Mouse (Mus musculus): ENCODE data around the gene Ccdc36.

Gene Ccdc36

DNA sequence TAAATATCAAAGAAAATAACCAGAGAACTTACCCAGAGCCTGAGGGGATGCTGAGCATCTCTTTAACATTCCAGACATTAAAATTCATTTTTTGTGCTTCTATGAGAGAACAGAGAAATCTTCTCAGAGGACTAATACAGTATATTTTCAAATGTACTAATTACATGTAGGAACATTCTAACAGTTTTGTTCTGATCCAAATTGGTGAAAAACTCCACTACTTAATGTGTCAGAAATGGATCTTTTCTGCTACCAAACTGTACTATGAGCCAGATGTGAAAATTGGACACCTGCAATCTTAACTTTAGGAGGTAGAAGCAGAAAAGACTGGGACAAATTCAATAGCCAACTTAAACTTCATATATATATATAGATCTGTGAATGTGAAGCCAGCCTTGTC lies at the start of gene Ccdc36:
Gene Ccdc36, minus strand, starts transcription at position 101 of the 400 bp plus-strand sequence.
- DNase-seq: no peak

- DNase-seq: no peak
Measured at GRCm38 (mm10) chr9:108474528-108474927, 46.2 kb upstream of the Ccdc36 start.

DNA sequence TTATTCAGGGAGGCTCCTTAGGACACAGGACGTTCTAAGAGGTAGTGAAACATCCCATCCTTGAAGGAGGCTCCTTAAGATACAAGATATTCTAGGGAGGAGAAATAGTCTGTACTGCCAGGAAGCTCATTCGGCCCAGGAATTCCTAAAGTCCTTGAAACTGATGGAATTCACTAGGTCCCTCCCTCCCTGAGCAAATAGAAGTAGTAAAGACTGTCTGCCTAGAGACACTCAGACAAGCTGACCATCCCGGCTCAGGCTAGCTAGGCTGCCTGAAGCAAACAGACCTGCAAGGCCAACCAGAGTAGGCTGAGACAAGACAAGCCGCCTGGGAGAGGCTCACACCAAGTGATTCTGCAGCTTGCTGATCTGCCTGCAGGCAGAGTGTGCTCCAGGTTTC lies 41.6 kb upstream of the Ccdc36 start:
- DNase-seq: no peak

GRCm38 (mm10) chr9:108469430-108469829 lies 41.1 kb upstream of the Ccdc36 start:
- DNase-seq: no peak

GRCm38 (mm10) chr9:108466219-108466618 lies 37.9 kb upstream of the Ccdc36 start:
- DNase-seq: no peak

- no peak for DNase-seq
Measured at GRCm38 (mm10) chr9:108463713-108464112, 35.4 kb upstream of the Ccdc36 start.

DNA sequence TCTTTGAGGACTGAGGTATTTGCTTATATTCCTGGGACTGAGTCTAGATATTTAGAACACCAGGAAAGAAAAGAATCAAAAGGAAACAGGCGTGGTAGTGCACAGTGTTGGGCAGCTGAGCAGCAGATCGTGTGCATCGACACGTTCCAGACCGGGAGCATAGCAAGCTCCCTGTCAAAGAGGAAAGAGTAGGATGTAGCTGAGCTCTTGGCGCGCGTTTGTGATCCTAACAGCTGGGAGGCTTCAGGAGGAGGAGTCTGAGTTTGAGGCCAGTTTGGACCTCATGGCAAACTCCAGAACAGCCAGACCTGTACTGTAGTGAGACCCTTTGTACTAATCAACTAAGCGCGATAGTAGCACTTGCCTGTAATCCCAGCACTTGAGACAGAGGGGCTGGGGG lies 33.9 kb upstream of the Ccdc36 start:
- DNase-seq: no peak

GRCm38 (mm10) chr9:108461675-108462074 lies 33.4 kb upstream of the Ccdc36 start:
- DNase-seq: no peak

DNA sequence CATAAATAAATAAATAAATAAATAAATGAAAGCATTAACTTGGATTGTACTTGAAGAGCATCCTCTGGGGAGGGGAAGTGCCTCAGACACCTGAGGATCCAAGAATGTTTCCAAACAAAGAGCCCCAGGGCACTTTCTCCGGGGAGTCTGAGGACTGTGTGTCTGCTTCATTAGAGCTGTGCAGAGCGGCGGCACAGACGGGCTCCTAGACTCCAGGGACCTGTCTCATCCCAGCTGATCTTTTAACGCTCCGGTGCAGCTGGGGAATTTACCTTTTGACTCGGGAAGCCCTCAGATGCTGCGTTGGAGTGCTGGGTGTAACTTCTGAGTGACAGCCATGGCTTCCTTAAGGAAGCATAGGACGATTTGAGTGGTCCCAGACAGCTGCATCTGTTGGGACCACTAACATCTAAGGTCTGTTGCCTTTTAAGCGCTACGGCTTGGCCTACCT lies 32.9 kb upstream of the Ccdc36 start, which contains the start of gene Klhdc8b:
Gene Klhdc8b, minus strand, starts transcription at position 401 of the 451 bp plus-strand sequence.
- DNase-seq: no peak

GRCm38 (mm10) chr9:108460319-108461178 lies 32.3 kb upstream of the Ccdc36 start, which contains the start of gene Ccdc71:
TSS of gene Ccdc71 (plus strand) at chr9:108460527.
- peak; percentile 89 for DNase-seq

DNA sequence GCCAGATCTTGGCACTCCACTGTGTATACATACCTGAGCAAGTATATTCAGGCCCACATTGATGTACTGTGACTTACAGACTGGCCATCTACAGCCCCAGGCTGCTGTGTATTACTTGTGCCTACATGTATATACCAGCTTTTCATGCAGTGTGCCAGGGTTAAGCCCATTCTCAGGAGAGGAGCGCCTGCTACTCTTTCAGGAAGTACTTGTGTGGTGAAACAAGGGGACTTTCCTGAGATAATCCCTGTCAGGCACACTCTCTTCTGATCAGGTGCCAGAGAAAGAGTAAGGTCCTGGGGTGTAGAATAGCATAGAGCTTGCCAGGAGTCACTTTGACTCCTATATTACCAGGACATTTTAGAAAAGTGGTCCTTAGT lies 31.6 kb upstream of the Ccdc36 start:
- no peak for DNase-seq

DNA sequence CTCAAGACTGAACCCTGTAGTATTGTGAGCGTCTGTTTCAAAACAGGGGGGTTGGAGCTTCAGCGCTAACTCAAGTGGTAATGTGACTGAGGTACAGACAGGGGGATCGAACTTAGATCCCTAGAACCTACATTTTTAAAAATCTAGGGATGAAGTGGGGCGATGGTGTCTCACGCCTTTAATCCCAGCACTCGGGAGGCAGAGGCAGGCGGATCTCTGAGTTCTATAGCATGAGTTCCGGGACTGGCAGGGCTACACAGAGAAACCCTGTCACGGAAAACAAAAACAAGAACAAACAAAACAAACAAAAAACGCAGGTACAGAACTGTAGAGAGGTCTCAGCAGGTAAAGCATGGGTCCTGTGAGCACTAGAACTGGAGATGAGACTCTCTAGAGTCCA lies 28.7 kb upstream of the Ccdc36 start:
- DNase-seq: no peak

GRCm38 (mm10) chr9:108455747-108456571 lies 27.7 kb upstream of the Ccdc36 start:
- no peak for DNase-seq

GRCm38 (mm10) chr9:108454429-108454828 lies 26.1 kb upstream of the Ccdc36 start:
- DNase-seq: no peak

GRCm38 (mm10) chr9:108453458-108453857 lies 25.2 kb upstream of the Ccdc36 start:
- peak; percentile 58 for DNase-seq

DNA sequence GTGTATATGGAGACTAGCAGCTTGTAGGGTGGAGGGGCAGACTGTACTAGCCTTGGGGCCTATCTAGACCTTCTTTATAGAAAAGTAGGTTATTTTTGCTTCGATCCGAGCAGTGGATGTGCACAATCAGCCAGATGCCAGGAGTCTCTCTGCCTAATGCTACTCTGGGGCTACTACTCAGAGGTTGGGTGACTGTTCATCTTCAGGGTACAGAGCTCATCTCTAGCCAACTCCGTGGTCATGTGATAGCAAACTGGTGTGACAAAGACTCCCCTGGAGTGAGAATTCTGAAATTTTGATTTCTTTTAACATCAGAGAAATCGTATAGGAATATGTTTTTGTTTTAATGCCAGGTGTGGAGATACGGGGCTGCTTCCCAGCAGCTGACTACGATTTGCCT lies 24.6 kb upstream of the Ccdc36 start:
- DNase-seq: no peak

GRCm38 (mm10) chr9:108452291-108452906 lies 24.1 kb upstream of the Ccdc36 start:
- DNase-seq: peak; percentile 80

- DNase-seq: no peak
Measured at GRCm38 (mm10) chr9:108451519-108452160, 23.4 kb upstream of the Ccdc36 start.

GRCm38 (mm10) chr9:108451170-108451493 lies 22.8 kb upstream of the Ccdc36 start:
- DNase-seq: no peak

GRCm38 (mm10) chr9:108450292-108451169 lies 22.2 kb upstream of the Ccdc36 start:
- peak; percentile 44 for DNase-seq

DNA sequence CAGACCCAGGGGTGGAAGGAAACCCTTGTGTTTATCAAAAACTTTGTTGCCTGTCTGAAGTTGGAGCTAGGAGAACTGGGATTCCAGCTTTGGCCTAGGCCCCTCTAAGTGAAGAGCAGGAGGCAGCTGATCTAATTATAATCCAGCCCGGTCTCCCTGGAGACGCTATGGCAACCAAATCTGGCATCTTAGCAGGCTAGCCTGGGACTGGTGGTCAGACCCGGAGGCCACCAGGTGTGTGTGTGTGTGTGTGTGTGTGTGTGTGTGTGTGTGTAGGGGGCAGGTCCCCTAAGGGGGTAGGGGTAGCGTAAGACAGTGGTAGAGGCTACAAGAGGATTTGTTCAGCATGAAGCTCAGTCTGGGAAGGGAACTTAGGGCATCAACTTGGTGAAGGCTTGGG lies 21.6 kb upstream of the Ccdc36 start:
- peak; percentile 57 for DNase-seq

DNA sequence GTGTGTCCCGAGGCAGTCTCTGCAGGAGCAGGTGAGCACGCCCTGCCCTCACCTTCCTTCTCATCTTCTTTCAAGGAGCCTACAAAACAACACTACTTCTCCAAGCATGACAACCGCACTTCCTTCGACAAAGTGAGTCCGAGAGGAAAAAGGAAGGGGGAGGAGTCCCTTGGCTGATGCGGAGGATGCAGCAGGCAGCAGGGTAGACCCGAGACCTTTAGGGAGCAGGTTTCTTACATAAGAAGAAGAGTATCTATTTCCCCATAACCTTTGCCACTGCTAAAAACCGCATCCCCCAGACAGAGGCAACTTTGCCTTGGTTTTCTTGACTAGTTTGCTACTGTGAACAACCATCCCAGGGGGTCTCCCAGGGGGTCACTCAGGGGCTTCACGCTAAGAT lies 16.8 kb upstream of the Ccdc36 start:
- DNase-seq: no peak

All from layer of hippocampus, adult 9-11 months (tissue).